Mouse (Mus musculus) regulatory T cell (primary cell): ENCODE results near the gene Thsd7a.

ENCODE experiments used
- in situ Hi-C: fragments of 300-600 bp; cut with MboI, MseI; formaldehyde crosslinking; loops from one replicate; pipeline ENCODE4 v1.15.1; 2025; ENCODE audit warnings: high pct_unique_total_duplicates

Gene Thsd7a

DNA sequence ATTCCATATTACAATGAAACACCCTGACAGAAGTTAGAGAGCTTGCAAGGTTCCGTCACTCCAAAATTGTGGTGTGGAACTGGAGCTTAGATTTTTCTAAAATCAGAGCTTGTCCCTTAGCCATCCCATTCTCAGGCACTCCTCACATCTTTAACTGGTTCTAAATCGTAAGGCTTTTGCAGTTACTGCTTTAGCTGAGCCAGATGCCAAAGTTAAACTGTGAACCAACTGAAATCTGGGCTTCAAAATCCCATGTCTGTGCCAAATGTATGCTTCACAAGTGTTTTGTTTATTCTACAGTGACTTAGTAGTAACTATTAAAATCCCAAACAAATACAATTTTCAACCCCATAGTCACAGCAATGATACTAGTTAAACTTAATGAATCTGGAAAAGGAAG is 242.3 kb downstream of the Thsd7a start:
- in situ Hi-C loops, result no loop called here

DNA sequence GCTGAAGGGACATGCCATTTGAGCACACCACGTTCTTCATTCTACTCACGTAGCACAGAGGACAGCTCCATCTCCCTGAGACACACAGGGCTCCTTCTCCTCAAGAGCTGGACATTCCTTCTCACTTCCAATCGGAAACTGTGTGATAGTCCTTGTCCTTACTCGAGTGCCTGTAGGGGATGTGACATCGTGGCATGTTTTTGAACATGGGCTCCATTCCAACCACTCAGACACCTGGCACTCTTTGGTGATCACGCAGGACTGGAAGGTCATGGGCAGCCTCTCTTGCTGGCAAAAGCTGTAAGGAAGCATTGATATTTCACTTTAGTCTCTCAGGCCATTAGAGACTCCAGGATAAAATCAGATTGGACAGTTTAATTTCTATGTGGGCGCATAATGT is 245.3 kb downstream of the Thsd7a start:
- in situ Hi-C loops, result no loop called here

GRCm38 (mm10) chr6:12500888-12501287 is 248.3 kb downstream of the Thsd7a start:
- in situ Hi-C loops, result no loop called here

DNA sequence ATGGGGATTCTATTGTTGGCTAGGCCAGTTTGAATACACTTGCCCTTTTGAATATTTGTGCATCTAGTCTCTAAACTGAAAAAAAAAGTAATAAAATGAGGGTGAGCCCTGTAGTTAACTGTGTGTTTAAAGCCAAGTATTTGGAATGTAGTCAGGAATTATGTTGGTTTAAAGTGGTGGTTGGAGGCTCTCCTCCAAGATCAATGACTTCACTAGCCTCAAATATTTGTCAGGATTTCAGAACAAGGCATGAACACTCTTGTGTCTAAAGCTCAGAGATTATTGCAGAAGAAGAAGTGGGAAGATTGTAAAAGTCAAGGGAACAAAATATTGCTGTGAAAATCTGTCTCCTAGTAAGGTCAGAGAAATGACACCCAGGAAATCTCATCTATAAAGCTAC is 249.3 kb downstream of the Thsd7a start:
- in situ Hi-C loops, result no loop called here

DNA sequence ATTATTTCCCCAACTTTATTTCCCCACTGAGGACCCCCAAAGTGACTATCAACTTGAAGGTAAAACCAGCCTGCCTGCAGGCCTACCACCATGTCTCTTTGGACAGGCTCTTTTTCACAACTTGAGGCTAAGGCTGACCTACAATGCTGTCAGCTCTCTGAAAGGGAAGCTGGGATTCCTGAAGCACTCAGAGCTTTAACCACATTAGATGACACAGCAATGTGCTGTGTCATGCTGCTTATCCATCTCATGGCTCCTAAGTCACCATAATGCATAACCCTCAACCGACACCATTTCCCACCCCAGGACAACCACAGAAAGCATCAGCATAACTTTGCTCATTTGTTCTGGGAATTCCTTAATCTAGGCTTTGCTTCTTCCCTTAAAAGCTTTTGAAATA is 255.6 kb downstream of the Thsd7a start:
- in situ Hi-C loops, result no loop called here

DNA sequence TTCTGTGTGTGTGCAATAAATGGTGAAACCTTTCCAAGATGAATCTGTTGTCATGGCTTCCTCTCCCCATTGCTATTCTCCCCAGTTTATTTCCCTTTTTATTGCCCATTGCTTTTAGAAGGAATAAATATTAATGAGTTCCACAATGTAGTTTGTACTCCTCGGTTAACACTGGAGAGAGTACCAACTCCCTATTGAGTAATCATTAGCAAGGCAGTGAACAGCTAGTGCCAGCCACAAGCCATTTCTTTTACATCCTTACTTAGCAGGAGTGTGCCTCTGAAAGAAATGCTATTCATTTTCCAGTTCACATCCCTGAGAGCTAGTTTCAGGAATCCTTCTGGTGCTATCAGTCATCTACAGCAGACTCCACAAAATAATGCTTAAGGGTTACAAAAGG is 260.3 kb downstream of the Thsd7a start:
- in situ Hi-C loops, result loop anchor here (10.0 kb wide), 1 partner anchor 734 kb away; no protein-coding TSS in a partner anchor

DNA sequence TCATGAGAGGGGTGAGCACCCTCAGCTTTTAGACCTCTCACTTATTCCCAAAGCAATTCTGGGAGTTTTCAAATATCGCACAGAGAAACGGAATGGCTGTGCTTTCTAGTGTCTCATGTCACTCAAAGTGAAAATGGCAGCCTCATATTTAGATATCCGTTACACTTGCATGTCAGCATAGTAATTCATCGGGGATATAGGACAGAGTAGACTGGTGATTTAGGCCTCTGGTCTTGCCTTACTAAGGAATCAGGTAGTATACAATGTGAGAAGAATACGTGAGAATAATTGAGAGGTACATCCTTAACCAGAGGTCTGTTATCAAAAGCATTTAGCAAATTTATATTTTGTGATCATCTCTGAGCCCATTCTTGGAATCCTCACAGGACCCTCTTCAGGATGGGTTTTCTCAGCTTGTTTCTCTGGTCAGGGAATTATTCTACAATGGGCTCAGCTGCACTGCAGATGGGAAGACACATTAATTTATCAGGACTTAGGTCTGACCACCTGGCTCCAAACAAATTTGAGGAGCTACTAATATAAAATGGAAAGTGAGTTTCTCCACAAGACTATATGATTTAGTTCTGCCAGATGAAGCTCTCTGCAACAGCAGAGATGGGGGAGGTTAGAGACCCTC is 267.6 kb downstream of the Thsd7a start:
- in situ Hi-C loops, result loop anchor here (10.0 kb wide), 1 partner anchor 727 kb away; no protein-coding TSS in a partner anchor

GRCm38 (mm10) chr6:12478359-12478758 is 270.9 kb downstream of the Thsd7a start:
- in situ Hi-C loops, result no loop called here

GRCm38 (mm10) chr6:12470935-12471334 is 278.3 kb downstream of the Thsd7a start:
- in situ Hi-C loops, result no loop called here

- in situ Hi-C loops, result no loop called here
Observed at GRCm38 (mm10) chr6:12467339-12468124, 281.7 kb downstream of the Thsd7a start.

DNA sequence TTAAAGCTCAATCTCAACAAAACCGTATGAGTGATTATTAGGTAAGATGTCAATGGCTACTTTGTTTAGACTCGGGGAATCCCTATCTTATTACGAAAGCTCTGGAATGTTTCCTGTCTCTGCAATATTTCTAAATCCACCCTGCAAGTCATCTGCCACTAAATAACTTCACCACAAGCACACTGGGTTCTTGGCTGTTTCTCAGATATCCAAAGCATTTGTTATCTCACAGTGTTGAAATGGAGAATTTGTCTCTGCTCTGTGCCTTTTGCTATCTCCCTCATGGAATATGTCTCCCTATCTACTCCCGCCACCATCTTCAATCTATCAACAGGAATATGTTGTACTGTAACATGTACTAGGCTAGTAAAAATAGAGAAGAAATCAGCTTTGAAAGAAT is 290.4 kb downstream of the Thsd7a start:
- in situ Hi-C loops, result no loop called here

- in situ Hi-C loops, result no loop called here
Observed at GRCm38 (mm10) chr6:12457451-12457850, 291.8 kb downstream of the Thsd7a start.

DNA sequence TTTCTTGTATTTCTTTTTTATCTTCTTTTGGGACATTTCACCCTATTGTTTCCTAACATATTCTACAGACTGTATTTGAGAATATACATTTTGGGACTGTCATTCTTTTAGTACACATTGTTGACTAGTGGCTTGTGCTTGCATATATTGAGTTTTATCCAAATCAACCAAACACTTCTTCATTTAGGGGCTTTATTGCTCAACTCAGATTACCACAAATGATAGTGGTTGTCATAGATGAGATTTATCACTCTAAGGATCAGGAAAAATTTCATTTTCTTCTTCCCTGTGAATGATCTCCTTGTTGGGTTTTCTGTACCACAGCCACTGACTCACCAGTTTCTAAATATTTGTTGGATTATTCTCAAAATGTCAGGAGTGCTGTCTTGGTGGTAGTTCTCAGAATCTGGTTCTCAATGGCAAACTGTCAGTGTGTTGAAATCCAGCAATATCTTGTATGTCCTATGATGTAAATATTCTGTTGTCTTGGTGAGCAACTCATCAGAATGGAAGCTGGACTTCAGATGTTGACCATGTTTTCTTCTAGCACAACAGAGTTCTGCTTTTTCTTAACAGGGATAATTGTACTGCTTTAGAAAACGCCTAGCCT is 294.2 kb downstream of the Thsd7a start:
- in situ Hi-C loops, result no loop called here

DNA sequence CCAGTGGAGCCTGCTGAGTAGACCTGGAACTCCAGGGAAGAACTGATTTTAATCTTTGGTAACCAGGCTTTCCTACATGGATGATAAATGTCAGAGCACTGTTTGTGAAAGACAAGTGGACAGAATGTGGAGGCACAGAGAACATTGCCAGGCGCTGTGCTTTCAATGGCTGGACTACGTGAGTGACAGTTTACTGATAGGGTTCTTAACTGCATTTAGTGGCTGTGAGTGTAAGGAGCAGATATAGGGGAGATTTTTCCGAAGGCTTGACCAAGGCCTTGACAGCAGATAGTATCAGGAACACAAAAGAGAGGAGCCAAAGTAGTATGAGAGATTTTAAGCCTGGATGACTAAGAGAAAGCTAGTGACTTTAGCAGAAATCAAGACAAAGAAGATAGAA is 295.1 kb downstream of the Thsd7a start:
- in situ Hi-C loops, result no loop called here

DNA sequence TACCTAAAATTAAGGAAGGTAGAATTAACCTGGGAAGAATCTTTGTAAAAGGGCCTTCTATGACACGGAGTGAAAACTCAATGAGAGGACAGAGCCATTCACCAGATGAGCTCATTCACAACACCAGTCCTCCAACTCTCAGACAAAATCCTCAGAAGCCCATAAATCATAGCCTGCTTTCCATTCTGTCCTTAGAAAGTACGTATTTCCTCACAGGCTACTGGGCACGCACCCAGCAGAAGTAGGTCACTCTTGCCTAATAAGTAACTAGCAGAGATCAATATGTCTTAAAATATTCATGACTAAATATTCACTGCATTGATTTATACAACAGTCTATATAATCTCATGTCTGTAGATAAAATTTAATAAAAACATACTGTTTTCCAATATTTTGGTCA is 300.4 kb downstream of the Thsd7a start:
- in situ Hi-C loops, result no loop called here

GRCm38 (mm10) chr6:12445486-12445885 is 303.7 kb downstream of the Thsd7a start:
- in situ Hi-C loops, result no loop called here

GRCm38 (mm10) chr6:12439561-12439960 is 309.6 kb downstream of the Thsd7a start:
- in situ Hi-C loops, result no loop called here

DNA sequence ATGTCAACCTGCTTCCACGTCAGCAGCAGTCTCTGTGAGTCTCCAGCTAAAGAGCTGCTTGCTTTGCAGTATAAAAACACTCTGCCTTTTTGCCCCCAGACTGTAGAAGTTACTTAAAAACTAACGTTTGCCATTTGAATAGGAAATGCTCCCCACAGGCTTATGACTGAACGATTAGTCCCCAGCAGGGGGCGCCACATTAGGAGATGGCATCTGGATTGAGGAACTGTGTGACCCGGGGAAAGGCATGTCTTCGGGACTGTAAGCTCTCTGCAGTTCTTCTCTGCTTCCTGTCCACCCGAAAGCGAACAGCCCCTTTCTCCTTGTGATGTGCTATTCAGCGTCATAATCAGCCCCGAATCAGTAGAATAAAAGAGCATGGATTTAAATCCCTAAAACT is 330.1 kb downstream of the Thsd7a start:
- in situ Hi-C loops, result loop anchor here (5.0 kb wide), 1 partner anchor 77 kb away; no protein-coding TSS in a partner anchor

GRCm38 (mm10) chr6:12416976-12417375 is 332.2 kb downstream of the Thsd7a start:
- in situ Hi-C loops, result loop anchor here (5.0 kb wide), 1 partner anchor 75 kb away; no protein-coding TSS in a partner anchor

DNA sequence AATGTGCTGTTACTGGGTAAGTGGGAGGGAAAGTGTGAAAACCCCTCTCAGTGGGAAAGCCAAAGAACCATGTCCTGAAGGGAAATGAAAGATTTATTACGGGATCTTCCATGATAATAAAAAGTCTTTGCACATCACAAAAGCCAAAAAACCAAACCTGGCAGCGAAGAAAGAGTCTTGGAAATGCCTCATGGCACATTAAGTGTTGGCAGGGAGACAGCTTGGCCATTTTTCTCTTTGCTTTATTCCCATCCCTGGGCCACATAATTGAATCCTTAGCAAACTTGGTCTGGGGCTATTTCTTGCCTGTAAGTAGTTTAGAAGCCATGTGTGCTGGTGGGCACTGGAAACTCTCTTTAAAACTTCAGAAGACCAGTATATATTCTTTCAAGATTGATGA is 344.8 kb downstream of the Thsd7a start:
- in situ Hi-C loops, result no loop called here

DNA sequence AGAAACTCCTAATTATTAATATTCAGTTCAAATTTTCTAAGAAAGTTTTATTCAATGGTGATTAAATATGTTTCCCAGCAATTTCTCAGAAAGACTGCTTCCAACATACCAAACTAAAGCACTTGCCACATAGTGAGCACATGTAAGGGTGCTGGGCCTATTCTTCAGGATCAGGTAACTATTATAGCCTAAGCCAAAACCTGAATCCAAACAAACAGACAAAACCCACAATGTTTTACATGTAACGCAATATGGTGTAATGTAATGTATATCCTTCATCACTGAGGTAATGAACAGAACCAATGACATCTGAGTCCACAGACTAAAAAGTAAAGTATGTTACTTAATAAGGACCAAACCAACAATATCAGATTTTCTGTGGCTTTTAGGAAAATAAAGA is 346.2 kb downstream of the Thsd7a start:
- in situ Hi-C loops, result no loop called here

- in situ Hi-C loops, result no loop called here
Observed at GRCm38 (mm10) chr6:12397776-12398522, 351.3 kb downstream of the Thsd7a start.
